Mouse (Mus musculus) lung, embryonic 14.5 days (tissue): Measurements from ENCODE around the gene Ankrd34a. TPM values are rescaled to one million over a fixed set of nuclear protein-coding genes. Genes with fewer than 3 reads are reported as not detected.

Experiments used
- ATAC-seq: fragments of 200-750 bp; cut with Nextera tagmentation; 2 replicates; pipeline ENCODE4 v1.8.0; 2017; ENCODE audit warnings: mild to moderate bottlenecking, moderate TSS enrichment, moderate library complexity; ENCODE audit not compliant: insufficient read depth
- DNase-seq: peaks from one replicate; pipeline ENCODE4 v3.0.0-alpha.2; 2015
- H3K27ac ChIP-seq: fragments of 300-500 bp; sonication (generic); 2 replicates; pipeline ENCODE4 v1.5.1; 2014; ENCODE audit warnings: low read depth, mild to moderate bottlenecking, moderate library complexity
- H3K27me3 ChIP-seq: fragments of 300-500 bp; sonication (generic); 2 replicates; pipeline ENCODE4 v1.6.1; 2014; ENCODE audit warnings: low read length, control low read depth; ENCODE audit not compliant: insufficient read depth
- H3K36me3 ChIP-seq: fragments of 300-500 bp; sonication (generic); 2 replicates; pipeline ENCODE4 v1.6.1; 2014; ENCODE audit warnings: control low read depth; ENCODE audit not compliant: insufficient read depth
- H3K4me1 ChIP-seq: fragments of 300-500 bp; sonication (generic); 2 replicates; pipeline ENCODE4 v1.6.1; 2014; ENCODE audit warnings: antibody characterized with exemption, control low read depth; ENCODE audit not compliant: insufficient read depth
- H3K4me2 ChIP-seq: fragments of 300-500 bp; sonication (generic); 2 replicates; pipeline ENCODE4 v1.6.1; 2014; ENCODE audit warnings: mild to moderate bottlenecking
- H3K4me3 ChIP-seq: fragments of 300-500 bp; sonication (generic); 2 replicates; pipeline ENCODE4 v1.5.1; 2014; ENCODE audit warnings: low read depth, low read length
- H3K9ac ChIP-seq: fragments of 300-500 bp; sonication (generic); 2 replicates; pipeline ENCODE4 v1.6.1; 2014
- H3K9me3 ChIP-seq: fragments of 300-500 bp; sonication (generic); 2 replicates; pipeline ENCODE4 v1.6.1; 2016; ENCODE audit warnings: low read depth, low read length, control low read depth
- CTCF ChIP-seq: IDR thresholded peaks from 2 replicates; pipeline ENCODE4 v1.5.1; 2016; ENCODE audit warnings: antibody characterized with exemption, low read depth
- WGBS: fragments of 180-500 bp; shearing (Covaris S2); extraction: QIAGEN DNeasy Blood & Tissue Kit; methylation state at CpG from one replicate; pipeline ENCODE4 v1.1.7; 2014; 5-methylcytosine and 5-hydroxymethylcytosine counted together
- polyA plus RNA-seq: library from polyadenylated mRNA; unstranded; fragments of >200 nt; fragmentation: Nextera tagmentation; extraction: Ambion mirVana; gene quantifications from 2 replicates; pipeline ENCODE4 v1.2.1, GENCODE M21; 2014

Gene Ankrd34a
- polyA plus RNA-seq, 1 experiment from 2014 or later, result 2.5 TPM

- no peak for TF ChIP-seq CTCF
- 92% methylated on average over 4 of the region's 4 CpGs for WGBS
- no peaks in the 10 kb centered on the region for H3K27me3 ChIP-seq
- H3K4me1 ChIP-seq, result no peaks in the 10 kb centered on the region
- no peak overlapping the region for H3K4me3 ChIP-seq
- DNase-seq (no peak), ATAC-seq (no peak)
- no peaks in the 10 kb centered on the region for H3K9me3 ChIP-seq
- H3K27ac ChIP-seq, result no peak overlapping the region
- peaks cover 50% of the 10 kb centered on the region for H3K36me3 ChIP-seq
- no peak overlapping the region for H3K9ac ChIP-seq
- no peak overlapping the region for H3K4me2 ChIP-seq
Observed at GRCm38 (mm10) chr3:96623201-96623600, 26.8 kb downstream of the Ankrd34a start.

- H3K4me2 ChIP-seq, result peak within 1 kb of the TSS; percentile 75
- no peaks in the 10 kb centered on the region for H3K27me3 ChIP-seq
- no peak for TF ChIP-seq CTCF
- peak within 1 kb of the TSS; percentile 79 for H3K9ac ChIP-seq
- DNase-seq, result peak; percentile 100
- peaks cover 33% of the 10 kb centered on the region for H3K36me3 ChIP-seq
- H3K4me1 ChIP-seq, result 0 out of 2 replicates have a peak, but pooled peaks cover 3% of the 10 kb centered on the region
- ATAC-seq, result peak; percentile 95
- peak within 1 kb of the TSS; percentile 67 for H3K4me3 ChIP-seq
- peak within 1 kb of the TSS; percentile 86 for H3K27ac ChIP-seq
- under 1% methylated on average over 48 of the region's 48 CpGs for WGBS
- H3K9me3 ChIP-seq, result no peaks in the 10 kb centered on the region
Observed at GRCm38 (mm10) chr3:96629729-96630600, 33.5 kb downstream of the Ankrd34a start, which contains the start of gene Rbm8a. Gene Rbm8a (plus strand): TSS chr3:96629933.

- TF ChIP-seq CTCF, result no peak
Observed at GRCm38 (mm10) chr3:96632058-96632457, 35.6 kb downstream of the Ankrd34a start.

GRCm38 (mm10) chr3:96634015-96634414 is 37.6 kb downstream of the Ankrd34a start:
- ATAC-seq, result no peak
- DNase-seq, result no peak
- peaks cover 46% of the 10 kb centered on the region for H3K36me3 ChIP-seq
- H3K9ac ChIP-seq, result no peak overlapping the region
- TF ChIP-seq CTCF, result no peak
- no peaks in the 10 kb centered on the region for H3K9me3 ChIP-seq
- no peaks in the 10 kb centered on the region for H3K27me3 ChIP-seq
- 69% methylated on average over 1 of the region's 1 CpGs for WGBS
- no peak overlapping the region for H3K4me3 ChIP-seq
- H3K4me1 ChIP-seq, result peaks cover 7% of the 10 kb centered on the region; the same call in 1 of the 2 replicates
- H3K27ac ChIP-seq, result no peak overlapping the region
- H3K4me2 ChIP-seq, result no peak overlapping the region

More at GRCm38 (mm10) chr3:96632058-96632457, 35.6 kb downstream of the Ankrd34a start:
- Histone ChIP-seq H3K4me1 (peaks cover 8% of the 10 kb centered on the region; the same call in 1 of the 2 replicates), H3K4me2 (no peak overlapping the region), H3K27ac (no peak overlapping the region), H3K27me3 (no peaks in the 10 kb centered on the region), H3K36me3 (peaks cover 32% of the 10 kb centered on the region), H3K9ac (no peak overlapping the region), H3K4me3 (no peak overlapping the region), H3K9me3 (no peaks in the 10 kb centered on the region)
- ATAC-seq, result no peak
- no peak for DNase-seq

- H3K27me3 ChIP-seq, result no peaks in the 10 kb centered on the region
- no peaks in the 10 kb centered on the region for H3K9me3 ChIP-seq
- H3K4me3 ChIP-seq, result peak within 1 kb of the TSS; percentile 93
- H3K4me1 ChIP-seq, result peaks cover 5% of the 10 kb centered on the region; the same call in 1 of the 2 replicates
- peak within 1 kb of the TSS; percentile 66 for H3K4me2 ChIP-seq
- ATAC-seq (peak; percentile 97), DNase-seq (peak; percentile 93)
- H3K27ac ChIP-seq, result peak within 1 kb of the TSS; percentile 86
- H3K36me3 ChIP-seq, result peaks cover 56% of the 10 kb centered on the region
- 2% methylated on average over 60 of the region's 60 CpGs for WGBS
- TF ChIP-seq CTCF, result peak; percentile 56
- H3K9ac ChIP-seq, result peak within 1 kb of the TSS; percentile 97
Observed at GRCm38 (mm10) chr3:96634928-96635879, 38.8 kb downstream of the Ankrd34a start, which contains the start of the genes Pex11b and Gm42957. Gene Pex11b (plus strand): TSS chr3:96635376. Gene Gm42957 (plus strand): TSS chr3:96635474.

- Histone ChIP-seq H3K36me3 (peaks cover 58% of the 10 kb centered on the region), H3K4me2 (peak overlapping the region; percentile 66), H3K27me3 (no peaks in the 10 kb centered on the region), H3K9me3 (no peaks in the 10 kb centered on the region), H3K4me1 (peaks cover 5% of the 10 kb centered on the region; the same call in 1 of the 2 replicates), H3K27ac (peak overlapping the region; percentile 86), H3K9ac (peak overlapping the region; percentile 97), H3K4me3 (peak overlapping the region; percentile 93)
- ATAC-seq (no peak), DNase-seq (no peak)
- 5% methylated on average over 15 of the region's 15 CpGs for WGBS
- no peak for TF ChIP-seq CTCF
Observed at GRCm38 (mm10) chr3:96635906-96636305, 39.5 kb downstream of the Ankrd34a start.
